Mouse (Mus musculus) cortical plate, adult 2 months (tissue): Measurements from ENCODE around the gene Mpv17l2. TPM values are rescaled to one million over a fixed set of nuclear protein-coding genes. Genes with fewer than 3 reads are reported as not detected.
A peak's percentile ranks its signal among the peaks of the same experiment; 100 is the strongest.

ENCODE experiments used
- H3K27ac ChIP-seq: fragments of 200-500 bp; 2 replicates; pipeline ENCODE4 v1.5.1; 2012; ENCODE audit warnings: low read length, control low read depth, inconsistent platforms; ENCODE audit not compliant: insufficient read depth
- H3K4me1 ChIP-seq: fragments of 200-500 bp; 2 replicates; pipeline ENCODE4 v1.6.1; 2011; ENCODE audit warnings: low read length; ENCODE audit not compliant: control insufficient read depth, insufficient read depth
- H3K4me3 ChIP-seq: fragments of 200-500 bp; 2 replicates; pipeline ENCODE4 v1.5.1; 2011; ENCODE audit warnings: mild to moderate bottlenecking, low read length, control low read depth; ENCODE audit not compliant: insufficient read depth
- CTCF ChIP-seq: fragments of 200-500 bp; IDR thresholded peaks from 2 replicates; pipeline ENCODE4 v1.5.1; 2011; ENCODE audit warnings: mild to moderate bottlenecking, control low read depth, low read length; ENCODE audit not compliant: insufficient read depth; ENCODE audit errors: extremely low read depth
- POLR2A ChIP-seq: fragments of 200-500 bp; IDR thresholded peaks from 2 replicates; pipeline ENCODE4 v1.6.1; 2011; ENCODE audit warnings: mild to moderate bottlenecking, low read length, control low read depth; ENCODE audit not compliant: insufficient read depth; ENCODE audit errors: extremely low read depth
- polyA plus RNA-seq: library from polyadenylated mRNA; depleted of rRNA; stranded (reverse); fragments of >200 nt; gene quantifications from 2 replicates; pipeline ENCODE4 v1.2.3, GENCODE M21; 2012

The Mpv17l2 gene
- polyA plus RNA-seq, 1 experiment = 59.2 TPM

- H3K4me1 ChIP-seq = no peaks in the 10 kb centered on the region
- TF ChIP-seq CTCF (no peak), POLR2A (no peak)
- H3K4me3 ChIP-seq = no peak overlapping the region
- no peak overlapping the region for H3K27ac ChIP-seq
These were observed 30.8 kb downstream of the Mpv17l2 start for GRCm38 (mm10) chr8:70729808-70730475.

GRCm38 (mm10) chr8:70726721-70727120 is 34.0 kb downstream of the Mpv17l2 start:
- Histone ChIP-seq H3K4me1 (no peaks in the 10 kb centered on the region), H3K4me3 (no peak overlapping the region), H3K27ac (no peak overlapping the region)
- TF ChIP-seq CTCF (no peak), POLR2A (no peak)

- Histone ChIP-seq H3K27ac (no peak overlapping the region), H3K4me1 (no peaks in the 10 kb centered on the region), H3K4me3 (no peak overlapping the region)
- no peak for TF ChIP-seq POLR2A
- no peak for TF ChIP-seq CTCF
These were observed 34.8 kb downstream of the Mpv17l2 start for GRCm38 (mm10) chr8:70725792-70726447.

DNA sequence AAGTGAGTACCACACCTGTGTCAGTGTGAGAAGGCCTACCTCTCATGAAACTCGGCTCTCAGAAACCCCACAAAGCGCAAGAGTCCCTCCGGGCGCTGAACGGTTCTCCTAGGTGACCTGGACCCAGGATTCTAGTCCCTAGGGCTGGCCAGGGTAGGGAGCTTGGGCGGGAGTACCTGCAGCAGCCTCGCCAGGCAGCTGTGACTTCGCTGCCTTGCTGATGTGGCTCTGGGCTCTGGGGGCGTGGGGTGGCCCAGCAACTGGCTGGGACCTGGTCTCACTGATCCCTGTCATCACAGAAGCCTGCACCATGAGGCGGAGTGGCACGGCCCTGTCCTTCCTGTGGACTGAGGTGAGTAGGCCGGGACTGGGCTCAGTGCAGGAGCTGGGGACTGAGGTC is 36.5 kb downstream of the Mpv17l2 start:
- Histone ChIP-seq H3K4me3 (no peak overlapping the region), H3K27ac (no peak overlapping the region), H3K4me1 (no peaks in the 10 kb centered on the region)
- no peak for TF ChIP-seq CTCF
- no peak for TF ChIP-seq POLR2A

DNA sequence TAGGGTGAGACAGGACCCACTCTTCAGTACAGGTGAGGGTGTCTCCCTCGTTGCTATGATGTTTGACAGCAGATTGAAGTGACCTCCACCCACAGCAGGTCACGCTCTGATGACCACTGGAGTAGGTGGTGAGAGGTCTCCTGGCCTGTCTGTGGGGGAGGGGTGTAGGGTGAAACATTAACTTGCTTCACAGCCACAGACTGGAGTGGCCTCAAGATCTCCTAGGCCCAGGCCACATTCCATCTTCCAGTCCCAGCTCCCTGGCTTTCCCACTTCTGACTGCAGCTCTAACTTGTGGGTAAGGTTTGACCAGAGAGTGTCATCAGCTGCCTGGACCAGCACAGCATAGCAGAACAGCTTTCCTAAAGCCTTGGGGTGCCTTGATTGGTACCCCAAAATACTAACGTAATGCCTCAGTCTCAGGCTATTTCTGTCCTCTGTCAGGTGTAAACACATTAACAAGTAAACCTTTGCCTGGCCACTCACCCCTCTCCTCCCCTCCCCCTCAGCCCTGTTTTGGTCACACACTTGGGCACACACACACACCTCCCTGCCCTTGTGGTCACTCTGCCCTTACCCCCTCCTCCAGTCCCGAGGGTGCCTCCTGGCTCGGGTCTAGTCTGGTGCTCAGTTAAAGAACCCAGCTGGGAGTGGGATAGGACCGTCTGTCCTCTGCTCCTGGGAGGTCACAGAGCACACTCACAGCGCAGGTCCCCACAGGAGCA is 37.1 kb downstream of the Mpv17l2 start, which contains the start of gene Pde4c:
Pde4c (plus strand) TSS at position 235 of the 725 bp plus-strand sequence.
- TF ChIP-seq CTCF = no peak
- no peak for TF ChIP-seq POLR2A
- Histone ChIP-seq H3K4me3 (no peak within 1 kb of the TSS), H3K4me1 (no peaks in the 10 kb centered on the region), H3K27ac (no peak within 1 kb of the TSS)

DNA sequence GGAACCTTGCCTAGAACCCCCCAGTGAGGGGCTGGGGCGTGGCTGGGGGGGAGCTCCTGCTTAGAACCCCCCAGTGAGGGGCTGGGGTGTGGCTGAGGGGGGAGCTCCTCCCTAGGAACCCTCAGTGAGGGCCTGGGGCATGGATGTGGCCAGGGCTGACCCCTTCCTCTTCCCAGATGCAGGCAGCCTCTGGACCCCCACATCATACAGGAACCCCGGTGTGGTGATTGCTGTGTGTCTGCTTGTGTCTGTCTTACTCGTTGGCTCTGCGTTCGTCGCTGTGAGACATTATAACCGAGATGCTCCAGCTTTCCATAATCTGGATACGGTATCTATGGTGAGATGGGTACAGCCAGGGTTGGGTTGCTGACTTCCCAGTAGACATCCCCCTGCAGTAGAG is 39.1 kb downstream of the Mpv17l2 start:
- H3K4me3 ChIP-seq = no peak overlapping the region
- no peak for TF ChIP-seq CTCF
- no peak for TF ChIP-seq POLR2A
- no peaks in the 10 kb centered on the region for H3K4me1 ChIP-seq
- no peak overlapping the region for H3K27ac ChIP-seq

- Histone ChIP-seq H3K4me3 (no peak overlapping the region), H3K4me1 (no peaks in the 10 kb centered on the region), H3K27ac (no peak overlapping the region)
- TF ChIP-seq CTCF (peak; percentile 92), POLR2A (no peak)
These were observed 40.0 kb downstream of the Mpv17l2 start for GRCm38 (mm10) chr8:70720739-70721138.

DNA sequence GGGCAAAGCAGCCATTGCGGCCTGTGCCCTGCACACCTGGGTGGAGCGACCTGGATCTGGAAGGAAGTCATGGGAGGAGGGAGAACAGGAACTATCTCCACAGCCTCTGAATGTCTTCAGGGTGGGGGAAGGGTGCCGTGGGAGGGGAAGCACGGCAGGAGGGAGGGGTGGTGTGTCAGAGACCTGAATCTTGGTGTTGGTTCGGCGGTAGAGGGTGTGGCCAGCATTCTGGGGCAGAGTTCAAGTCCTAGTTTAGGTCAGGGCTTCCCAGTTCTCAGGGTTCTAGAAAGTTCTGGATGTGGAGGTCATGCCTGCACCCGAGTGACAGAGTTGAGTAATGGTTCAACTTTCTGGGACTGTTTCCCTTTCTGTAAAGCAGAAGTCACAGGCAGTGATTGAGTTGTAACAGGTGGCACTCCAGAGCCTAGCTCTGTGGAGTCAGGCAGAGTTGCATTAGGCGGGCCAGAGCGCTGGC is 40.9 kb downstream of the Mpv17l2 start:
- Histone ChIP-seq H3K27ac (no peak overlapping the region), H3K4me1 (no peaks in the 10 kb centered on the region), H3K4me3 (no peak overlapping the region)
- TF ChIP-seq POLR2A (no peak), CTCF (no peak)

GRCm38 (mm10) chr8:70718297-70718696 is 42.4 kb downstream of the Mpv17l2 start, which contains the start of gene Gm3336:
TSS of gene Gm3336 (plus strand) at chr8:70718543.
- Histone ChIP-seq H3K27ac (no peak within 1 kb of the TSS), H3K4me1 (no peaks in the 10 kb centered on the region), H3K4me3 (no peak within 1 kb of the TSS)
- TF ChIP-seq CTCF (peak; percentile 61), POLR2A (no peak)
